ENCODE assay signal across 15 mouse cellular contexts in genomic region chr6:32199616-32200015, GRCm38 (mm10).
DNase-seq lines count a peak whose midpoint lies in the region; ATAC-seq and TF ChIP-seq lines count a peak whose summit lies in the region.
"Had no signal": no experiment of that assay in that cellular context is flagged by ENCODE, and none has a peak within 500 bp of the region (broad histone marks: within the 10 kb centered on the region; RNA-seq: fewer than 3 reads in every experiment).

No protein-coding gene starts in this region.

- TF ChIP-seq CTCF in lung, postnatal 0 days (IDR thresholded peaks at IDR 0.05): no peak

- H3K9me3 ChIP-seq in heart, embryonic 10.5 days: no peaks in the 10 kb centered on the region
- no peaks in the 10 kb centered on the region for H3K9me3 ChIP-seq in lung, postnatal 0 days (ENCODE audit: low read length)
- H3K9me3 ChIP-seq in midbrain, embryonic 13.5 days: no peaks in the 10 kb centered on the region
- H3K9me3 ChIP-seq: forebrain, embryonic 15.5 days; limb, embryonic 13.5 days had no signal

- H3K4me3 ChIP-seq in heart, embryonic 10.5 days: no peak overlapping the region
- H3K4me3 ChIP-seq in lung, postnatal 0 days (ENCODE audit: low read depth, low read length): no peak overlapping the region
- H3K4me3 ChIP-seq in midbrain, embryonic 13.5 days (replicated peaks): no peak overlapping the region
- H3K4me3 ChIP-seq: forebrain, embryonic 15.5 days; limb, embryonic 13.5 days had no signal

- H3K4me1 ChIP-seq in heart, embryonic 10.5 days: no peaks in the 10 kb centered on the region
- no peaks in the 10 kb centered on the region for H3K4me1 ChIP-seq in lung, postnatal 0 days (ENCODE audit: insufficient read depth, low read depth, low read length)
- peaks cover 18% of the 10 kb centered on the region for H3K4me1 ChIP-seq in midbrain, embryonic 13.5 days (replicated peaks)

- no peak overlapping the region for H3K4me2 ChIP-seq in lung, postnatal 0 days (replicated peaks; ENCODE audit: low read depth, low read length)
- no peak overlapping the region for H3K4me2 ChIP-seq in midbrain, embryonic 13.5 days (replicated peaks)
- H3K4me2 ChIP-seq: forebrain, embryonic 15.5 days; limb, embryonic 13.5 days had no signal

- peak; percentile 95 for DNase-seq in heart, adult 11 months
- no peak for DNase-seq in heart, embryonic 10.5 days (ENCODE audit: low spot score)
- DNase-seq in cerebellum, adult 11 months: peak; percentile 64
- DNase-seq in cerebellum, postnatal 36 days: peak; percentile 65
- DNase-seq in lung, postnatal 0 days (ENCODE audit: low spot score): peak; percentile 66
- no peak for DNase-seq in embryo, embryonic 10 days (ENCODE audit: low spot score)
- no peak for DNase-seq in right cerebral cortex, postnatal 10 days (ENCODE audit: low spot score in 2 of 2)
- DNase-seq: embryo, embryonic 11 days; gastrocnemius, postnatal 14 days; layer of hippocampus, postnatal 36 days; midbrain, embryonic 14.5 days; thymus, adult 18-20 months had no signal

- peak; percentile 80 for ATAC-seq in lung, postnatal 0 days
- no peak for ATAC-seq in midbrain, embryonic 13.5 days
- ATAC-seq: forebrain, embryonic 15.5 days had no signal

- no peaks in the 10 kb centered on the region for H3K27me3 ChIP-seq in heart, embryonic 10.5 days (ENCODE audit: insufficient read depth, poor library complexity, severe bottlenecking)
- H3K27me3 ChIP-seq in lung, postnatal 0 days (replicated peaks; ENCODE audit: insufficient read depth, low read length): no peaks in the 10 kb centered on the region
- H3K27me3 ChIP-seq in midbrain, embryonic 13.5 days: no peaks in the 10 kb centered on the region
- H3K27me3 ChIP-seq: forebrain, embryonic 15.5 days; limb, embryonic 13.5 days had no signal

- no peak for TF ChIP-seq EP300 in lung, postnatal 0 days (IDR thresholded peaks at IDR 0.05)

- peaks cover 43% of the 10 kb centered on the region for H3K36me3 ChIP-seq in heart, embryonic 10.5 days
- no peaks in the 10 kb centered on the region for H3K36me3 ChIP-seq in lung, postnatal 0 days (ENCODE audit: insufficient read depth, low read length)
- peaks cover 2% of the 10 kb centered on the region; the same call in 1 of the 2 replicates for H3K36me3 ChIP-seq in midbrain, embryonic 13.5 days

- H3K27ac ChIP-seq in heart, embryonic 10.5 days: no peak overlapping the region
- H3K27ac ChIP-seq in lung, postnatal 0 days (ENCODE audit: low read length): no peak overlapping the region
- no peak overlapping the region for H3K27ac ChIP-seq in midbrain, embryonic 13.5 days
- H3K27ac ChIP-seq: forebrain, embryonic 15.5 days; limb, embryonic 13.5 days had no signal

- 68% methylated on average over 2 of the region's 2 CpGs for WGBS in heart, embryonic 10.5 days
- WGBS in lung, postnatal 0 days: 62% methylated on average over 2 of the region's 2 CpGs
- WGBS in midbrain, embryonic 13.5 days: 79% methylated on average over 2 of the region's 2 CpGs

- no peak overlapping the region for H3K9ac ChIP-seq in lung, postnatal 0 days (replicated peaks; ENCODE audit: low read depth)
- H3K9ac ChIP-seq in midbrain, embryonic 13.5 days (replicated peaks): no peak overlapping the region
- H3K9ac ChIP-seq: forebrain, embryonic 15.5 days; limb, embryonic 13.5 days had no signal

Comparison
In these comparisons a context has a peak if more than half of its experiments do, and no peak if none do; other contexts are left out.
1. DNase-seq: peak in heart, adult 11 months (single experiment), cerebellum, adult 11 months (single experiment), cerebellum, postnatal 36 days (2 of 2) and lung, postnatal 0 days (single experiment); none in heart, embryonic 10.5 days (single experiment), embryo, embryonic 10 days (single experiment) and right cerebral cortex, postnatal 10 days (0 of 2).